Mouse (Mus musculus): ENCODE measurements around the gene Bud13.
"Not testable (repeated sequence)": the region's sequence is repeated elsewhere in the genome, so short reads cannot be mapped to it uniquely, and the experiment has no call there.

The Bud13 gene

GRCm38 (mm10) chr9:46302142-46302541 is 19.3 kb downstream of the Bud13 start:
- peak; percentile 60 for DNase-seq (ENCODE audit: low spot score)

- no peak for DNase-seq (ENCODE audit: low spot score)
Measured at GRCm38 (mm10) chr9:46309121-46309520, 26.3 kb downstream of the Bud13 start.

- peak; percentile 74 for DNase-seq (ENCODE audit: low spot score)
Measured at GRCm38 (mm10) chr9:46314507-46314906, 31.7 kb downstream of the Bud13 start.

- no peak for DNase-seq (ENCODE audit: low spot score)
Measured at GRCm38 (mm10) chr9:46314921-46315320, 32.1 kb downstream of the Bud13 start.

- DNase-seq (ENCODE audit: low spot score): no peak
Measured at GRCm38 (mm10) chr9:46315807-46316365, 33.1 kb downstream of the Bud13 start.

- DNase-seq (ENCODE audit: low spot score): no peak
Measured at GRCm38 (mm10) chr9:46316388-46316787, 33.6 kb downstream of the Bud13 start.

- DNase-seq (ENCODE audit: low spot score): no peak
Measured at GRCm38 (mm10) chr9:46316909-46317308, 34.1 kb downstream of the Bud13 start.

- DNase-seq (ENCODE audit: low spot score): no peak
Measured at GRCm38 (mm10) chr9:46317957-46318356, 35.1 kb downstream of the Bud13 start.

- not testable (repeated sequence) for DNase-seq (ENCODE audit: low spot score)
Measured at GRCm38 (mm10) chr9:46319886-46320285, 37.1 kb downstream of the Bud13 start, which contains the start of gene 4931429L15Rik. TSS of gene 4931429L15Rik (minus strand) at chr9:46319986.

GRCm38 (mm10) chr9:46320461-46320860 is 37.7 kb downstream of the Bud13 start:
- no peak for DNase-seq (ENCODE audit: low spot score)

GRCm38 (mm10) chr9:46326694-46327405 is 44.0 kb downstream of the Bud13 start:
- DNase-seq (ENCODE audit: low spot score): no peak

- peak; percentile 60 for DNase-seq (ENCODE audit: low spot score)
Measured at GRCm38 (mm10) chr9:46327706-46328571, 45.1 kb downstream of the Bud13 start.

GRCm38 (mm10) chr9:46328572-46329249 is 45.9 kb downstream of the Bud13 start:
- no peak for DNase-seq (ENCODE audit: low spot score)

GRCm38 (mm10) chr9:46329250-46329648 is 46.4 kb downstream of the Bud13 start:
- DNase-seq (ENCODE audit: low spot score): no peak

GRCm38 (mm10) chr9:46329801-46330585 is 47.2 kb downstream of the Bud13 start:
- no peak for DNase-seq (ENCODE audit: low spot score)

- no peak for DNase-seq (ENCODE audit: low spot score)
Measured at GRCm38 (mm10) chr9:46330586-46330895, 47.7 kb downstream of the Bud13 start.

- DNase-seq (ENCODE audit: low spot score): no peak
Measured at GRCm38 (mm10) chr9:46331301-46331700, 48.5 kb downstream of the Bud13 start.

GRCm38 (mm10) chr9:46334471-46335025 is 51.7 kb downstream of the Bud13 start:
- DNase-seq (ENCODE audit: low spot score): peak; percentile 49

- peak; percentile 23 for DNase-seq (ENCODE audit: low spot score)
Measured at GRCm38 (mm10) chr9:46335461-46335995, 52.7 kb downstream of the Bud13 start.

GRCm38 (mm10) chr9:46336294-46336693 is 53.5 kb downstream of the Bud13 start:
- peak; percentile 27 for DNase-seq (ENCODE audit: low spot score)

GRCm38 (mm10) chr9:46337331-46337730 is 54.5 kb downstream of the Bud13 start:
- DNase-seq (ENCODE audit: low spot score): peak; percentile 7
